Mouse (Mus musculus) brain, embryonic 14.5 days (tissue): ENCODE data around the gene Olfr1371. TPM values are rescaled to one million over a fixed set of nuclear protein-coding genes. Genes with fewer than 3 reads are reported as not detected.
"Not testable (repeated sequence)": the region's sequence is repeated elsewhere in the genome, so short reads cannot be mapped to it uniquely, and the experiment has no call there.

Experiments used
- DNase-seq: peaks from one replicate; pipeline ENCODE4 v3.0.0-alpha.2; 2011; ENCODE audit warnings: low read depth
- CTCF ChIP-seq: fragments of 200-500 bp; IDR thresholded peaks from 2 replicates; pipeline ENCODE4 v1.5.1; 2012; ENCODE audit warnings: inconsistent platforms, mild to moderate bottlenecking, moderate library complexity, borderline replicate concordance; ENCODE audit not compliant: insufficient read depth, insufficient read length; ENCODE audit errors: extremely low read depth
- POLR2A ChIP-seq: fragments of 200-500 bp; IDR thresholded peaks from 2 replicates; pipeline ENCODE4 v1.6.1; 2012; ENCODE audit warnings: mild to moderate bottlenecking, inconsistent platforms, borderline replicate concordance; ENCODE audit not compliant: poor library complexity, insufficient read depth, insufficient read length, severe bottlenecking; ENCODE audit errors: extremely low read depth
- polyA plus RNA-seq: library from polyadenylated mRNA; depleted of rRNA; stranded (reverse); fragments of >200 nt; gene quantifications from 2 replicates; pipeline ENCODE4 v1.2.3, GENCODE M21; 2012; rRNA removed

Gene Olfr1371
- polyA plus RNA-seq, 1 experiment: not detected

DNA sequence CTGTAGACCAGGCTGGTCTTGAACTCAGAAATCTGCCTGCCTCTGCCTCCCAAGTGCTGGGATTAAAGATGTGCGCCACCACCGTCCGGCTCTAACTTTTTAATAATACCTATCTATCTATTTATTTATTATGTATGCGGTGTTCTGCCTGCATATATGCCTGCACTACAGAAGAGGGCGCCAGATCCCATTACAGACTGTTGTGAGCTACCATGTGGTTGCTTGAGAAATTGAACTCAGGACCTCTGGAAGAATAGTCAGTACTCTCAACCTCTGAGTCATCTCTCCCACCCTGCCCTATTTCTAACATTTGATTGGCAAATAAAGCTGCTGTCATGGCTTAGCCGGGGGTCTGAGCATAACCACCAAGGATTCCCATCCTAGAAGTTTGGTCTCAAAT lies 9.1 kb upstream of the Olfr1371 start:
- TF ChIP-seq POLR2A (no peak), CTCF (peak; percentile 8; the same call in 1 of the 2 replicates)
- DNase-seq: no peak

DNA sequence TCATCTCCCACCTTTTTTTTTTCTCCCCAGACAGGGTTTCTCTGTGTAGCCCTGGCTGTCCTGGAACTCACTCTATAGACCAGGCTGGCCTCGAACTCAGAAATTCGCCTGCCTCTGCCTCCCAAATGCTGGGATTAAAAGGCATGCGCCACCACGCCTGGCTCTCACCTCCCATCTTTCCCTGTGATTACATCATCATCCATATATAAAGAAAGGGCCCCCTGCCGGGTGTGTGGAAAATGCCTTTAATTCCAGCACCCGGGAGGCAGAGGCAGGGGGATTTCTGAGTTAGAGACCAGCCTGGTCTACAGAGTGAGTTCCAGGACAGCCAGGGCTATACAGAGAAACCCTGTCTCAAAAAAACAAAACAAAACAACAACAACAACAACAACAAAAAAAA lies 8.1 kb upstream of the Olfr1371 start:
- not testable (repeated sequence) for DNase-seq

- no peak for TF ChIP-seq POLR2A
- TF ChIP-seq CTCF: peak; percentile 90
- peak; percentile 82 for DNase-seq
Observed at GRCm38 (mm10) chr11:52220282-52220681, 6.5 kb upstream of the Olfr1371 start.

GRCm38 (mm10) chr11:52196496-52197023 lies 17.2 kb downstream of the Olfr1371 start:
- DNase-seq: not testable (repeated sequence)

DNA sequence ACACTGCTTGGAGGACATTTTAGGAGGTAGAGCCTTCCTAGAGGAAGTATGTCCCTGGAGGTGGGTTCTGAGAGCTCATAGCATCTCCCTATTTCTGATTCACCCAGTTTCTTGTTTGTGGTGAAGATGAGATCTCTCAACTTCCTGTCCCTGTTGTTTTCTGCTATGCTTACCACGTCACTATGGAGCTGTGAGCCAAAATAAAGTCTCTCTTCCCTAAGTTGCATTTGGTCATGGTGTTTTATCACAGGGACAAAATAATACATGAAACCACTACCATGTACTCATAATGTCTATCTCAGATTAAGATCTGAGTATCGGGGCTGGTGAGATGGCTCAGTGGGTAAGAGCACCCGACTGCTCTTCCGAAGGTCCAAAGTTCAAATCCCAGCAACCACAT lies 33.1 kb downstream of the Olfr1371 start:
- not testable (repeated sequence) for DNase-seq

DNA sequence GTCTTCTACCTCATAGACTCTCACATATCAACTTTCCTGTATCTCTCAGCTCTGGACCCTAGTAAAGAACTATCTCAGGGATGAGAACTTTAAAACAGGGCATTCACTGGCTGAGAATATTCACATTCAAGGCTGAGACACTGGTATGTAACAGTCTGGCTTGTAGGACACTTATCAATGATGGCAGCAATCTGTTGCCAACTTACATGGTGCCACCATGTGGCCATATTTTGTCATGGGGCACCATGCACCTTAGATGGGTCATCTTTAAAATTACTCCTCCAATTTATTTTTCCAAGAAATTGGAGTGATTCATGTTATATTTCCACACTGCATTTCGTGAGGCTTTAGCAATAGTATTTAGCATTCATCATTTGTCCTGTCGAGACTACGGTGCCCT lies 33.9 kb downstream of the Olfr1371 start:
- DNase-seq: peak; percentile 0

DNA sequence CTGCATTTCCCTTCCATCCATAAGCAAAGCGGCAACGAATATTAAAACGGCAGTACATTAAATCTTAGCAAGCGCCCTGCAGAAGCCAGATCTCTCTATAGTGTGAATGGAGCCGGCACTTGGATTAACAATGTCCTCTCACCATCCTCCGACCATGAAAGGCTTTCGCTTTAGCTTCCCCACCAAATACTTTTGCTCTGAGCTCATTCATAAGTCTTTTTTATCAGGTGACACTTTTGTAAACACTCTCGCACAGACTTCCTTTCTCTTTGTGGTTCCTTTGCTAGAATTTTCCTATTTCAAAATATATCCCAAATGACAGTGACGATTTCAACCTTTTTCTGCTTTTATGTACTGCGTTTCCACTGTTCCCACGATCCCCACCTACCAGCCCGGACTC lies 45.3 kb downstream of the Olfr1371 start:
- DNase-seq: peak; percentile 25
- TF ChIP-seq POLR2A (no peak), CTCF (no peak)

- not testable (repeated sequence) for DNase-seq
Observed at GRCm38 (mm10) chr11:52167901-52168302, 45.9 kb downstream of the Olfr1371 start.

DNA sequence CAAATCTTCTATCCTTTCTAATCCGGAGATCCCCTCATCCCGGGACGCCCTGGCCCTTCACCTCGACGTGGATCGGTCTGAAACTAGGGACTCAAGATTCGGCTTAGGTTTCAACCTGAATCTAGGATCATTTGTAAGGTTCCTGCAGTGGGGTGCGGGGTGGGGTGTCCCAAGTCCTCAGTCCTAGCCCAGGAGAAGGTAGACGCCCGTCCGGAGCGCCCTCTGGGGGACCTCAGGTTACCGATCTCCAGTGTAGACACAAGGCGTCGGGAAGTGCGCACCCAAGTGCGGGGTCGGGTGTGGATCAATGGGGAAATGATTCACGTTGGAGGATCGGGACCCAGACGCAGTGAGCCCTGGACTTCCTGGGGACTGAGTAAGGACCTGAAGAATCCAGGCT lies 46.7 kb downstream of the Olfr1371 start:
- no peak for TF ChIP-seq CTCF
- peak; percentile 1 for DNase-seq

- DNase-seq: no peak
- TF ChIP-seq POLR2A (no peak), CTCF (no peak)
Observed at GRCm38 (mm10) chr11:52163926-52164325, 49.9 kb downstream of the Olfr1371 start.

Other genes starting within 250 kb of the Olfr1371 start
- gene Cdkn2aipnl, start 246.3 kb downstream of the Olfr1371 start, polyA plus RNA-seq: 49.4 and 56.4 TPM in 2 replicates
- 195 and 261 TPM in 2 replicates for gene Ube2b, start 213.2 kb downstream of the Olfr1371 start, polyA plus RNA-seq
- gene Cdkl3, start 209.8 kb downstream of the Olfr1371 start, polyA plus RNA-seq: 15.0 and 17.1 TPM in 2 replicates
- 107 and 115 TPM in 2 replicates for gene Ppp2ca, start 115.3 kb downstream of the Olfr1371 start, polyA plus RNA-seq
- not detected in 2 replicates for gene Olfr1373, start 68.5 kb downstream of the Olfr1371 start, polyA plus RNA-seq
- gene Skp1a, start 18.0 kb upstream of the Olfr1371 start, polyA plus RNA-seq: 231 and 285 TPM in 2 replicates
- 8.2 and 10.3 TPM in 2 replicates for gene Tcf7, start 69.0 kb upstream of the Olfr1371 start, polyA plus RNA-seq
- 154 and 228 TPM in 2 replicates for gene Vdac1, start 146.9 kb upstream of the Olfr1371 start, polyA plus RNA-seq
- 101 and 115 TPM in 2 replicates for gene 9530068E07Rik, start 182.4 kb upstream of the Olfr1371 start, polyA plus RNA-seq